Mouse (Mus musculus) activated CD4-positive, CD25-positive, alpha-beta regulatory T cell, adult 9 weeks (primary cell): Measurements from ENCODE around the gene Veph1. TPM values are rescaled to one million over a fixed set of nuclear protein-coding genes. Genes with fewer than 3 reads are reported as not detected.

Source experiments
- polyA plus RNA-seq: library from polyadenylated mRNA; unstranded; fragments of 100-300 nt; shearing (Covaris generic); gene quantifications from one replicate; pipeline ENCODE4 v1.2.1, GENCODE M21; 2017

Veph1 gene
- not detected for polyA plus RNA-seq

DNA sequence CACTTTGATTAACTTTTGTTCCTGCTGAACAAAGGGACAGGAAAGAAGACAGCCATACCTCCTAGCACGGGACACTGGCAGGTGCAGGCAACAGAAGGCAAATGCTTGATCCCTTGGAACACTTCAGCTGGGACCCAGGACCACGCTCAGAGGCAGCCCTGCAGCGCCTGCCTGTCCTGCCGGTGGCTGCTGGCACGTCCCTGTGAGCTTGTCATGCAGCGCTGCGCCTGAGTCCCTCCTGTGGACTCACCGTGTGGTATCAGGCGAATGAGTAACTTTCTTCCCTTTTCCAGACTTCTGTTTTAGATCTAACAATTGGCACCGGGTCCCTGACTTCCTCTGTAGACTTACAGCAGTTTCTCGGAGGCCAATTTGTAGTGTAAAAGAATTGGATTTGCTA is at the start of gene Veph1:
Veph1 (minus strand) TSS at position 293 of the 400 bp plus-strand sequence.

DNA sequence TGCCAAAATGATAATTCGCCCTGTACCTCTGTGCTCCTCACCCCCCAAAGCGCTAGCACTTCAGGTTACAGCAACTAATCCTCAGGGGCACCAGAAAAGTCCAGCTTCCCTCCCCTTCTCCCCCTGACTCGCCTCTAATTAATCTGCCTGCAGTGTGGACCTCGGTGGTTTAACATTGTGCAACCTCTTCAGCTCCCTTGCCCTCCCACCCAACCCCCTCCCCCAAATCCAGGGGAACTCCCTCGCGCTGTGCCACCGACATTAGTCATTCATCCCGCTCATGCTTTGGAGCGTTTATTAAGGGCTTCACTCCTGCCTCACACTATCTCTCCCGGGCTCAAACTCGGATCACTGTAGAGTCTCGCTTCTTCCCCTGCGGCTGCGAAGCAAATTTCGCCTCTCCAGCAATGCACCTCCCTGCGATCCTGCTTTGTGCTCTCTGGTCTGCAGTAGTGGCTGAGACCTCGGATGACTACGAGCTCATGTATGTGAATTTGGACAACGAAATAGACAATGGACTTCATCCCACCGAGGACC is 76.9 kb downstream of the Veph1 start, which contains the start of gene Ptx3:
Ptx3 (plus strand) TSS at position 256 of the 537 bp plus-strand sequence.

Other genes starting within 250 kb of the Veph1 start
- not detected for gene Ptx3, start 76.9 kb downstream of the Veph1 start, polyA plus RNA-seq